Mouse (Mus musculus): Measurements from ENCODE around the gene Uvrag.

Uvrag gene

DNA sequence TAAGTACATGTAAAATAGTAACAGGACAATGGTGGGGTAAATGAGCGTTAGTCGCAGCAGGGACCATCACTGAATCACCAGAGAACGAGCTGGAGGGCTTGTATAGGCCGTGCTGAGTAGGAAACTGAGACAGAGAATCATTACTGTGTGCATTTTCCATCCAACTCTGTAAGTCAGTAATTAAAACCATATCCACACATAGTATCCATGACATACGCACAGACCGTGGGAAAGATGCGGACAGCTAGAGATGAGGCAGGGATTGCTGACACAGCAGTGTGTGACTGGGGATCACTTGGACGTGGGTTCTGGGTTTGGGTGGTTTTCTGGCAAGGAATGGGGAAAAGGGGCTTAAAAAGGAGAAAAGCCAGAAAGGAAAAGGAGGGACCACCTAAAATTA, 81.0 kb downstream of the Uvrag start:
- DNase-seq (ENCODE audit: low read depth): no peak

- peak; percentile 63 for DNase-seq (ENCODE audit: low read depth)
Observed at GRCm38 (mm10) chr7:99057053-99057630, 83.8 kb downstream of the Uvrag start.

GRCm38 (mm10) chr7:99053626-99054025, 87.3 kb downstream of the Uvrag start:
- no peak for DNase-seq (ENCODE audit: low read depth)

GRCm38 (mm10) chr7:99052471-99053241, 88.3 kb downstream of the Uvrag start:
- no peak for DNase-seq (ENCODE audit: low read depth)

DNA sequence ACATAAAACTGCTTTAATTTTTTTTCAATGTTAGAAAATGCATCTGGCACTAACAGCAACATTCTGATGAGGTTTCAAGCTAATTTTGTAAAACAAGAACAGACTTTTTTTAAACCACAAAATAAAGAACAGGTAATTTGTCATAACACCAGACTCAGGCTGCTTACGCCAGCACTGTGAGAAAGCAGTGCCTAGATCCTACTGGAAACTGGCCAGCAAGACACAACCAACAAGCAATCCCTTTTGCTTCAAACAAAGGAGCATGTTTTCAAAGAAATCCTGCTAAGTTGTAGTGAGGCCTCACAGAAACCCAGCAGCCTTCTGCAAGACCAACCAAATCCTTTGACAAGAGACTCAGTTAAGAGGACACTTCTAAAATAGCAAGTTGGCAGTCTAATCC, 90.1 kb downstream of the Uvrag start:
- no peak for DNase-seq (ENCODE audit: low read depth)

GRCm38 (mm10) chr7:99049897-99050296, 91.0 kb downstream of the Uvrag start:
- no peak for DNase-seq (ENCODE audit: low read depth)

- peak; percentile 41 for DNase-seq (ENCODE audit: low read depth)
Observed at GRCm38 (mm10) chr7:99046545-99047206, 94.3 kb downstream of the Uvrag start.

DNA sequence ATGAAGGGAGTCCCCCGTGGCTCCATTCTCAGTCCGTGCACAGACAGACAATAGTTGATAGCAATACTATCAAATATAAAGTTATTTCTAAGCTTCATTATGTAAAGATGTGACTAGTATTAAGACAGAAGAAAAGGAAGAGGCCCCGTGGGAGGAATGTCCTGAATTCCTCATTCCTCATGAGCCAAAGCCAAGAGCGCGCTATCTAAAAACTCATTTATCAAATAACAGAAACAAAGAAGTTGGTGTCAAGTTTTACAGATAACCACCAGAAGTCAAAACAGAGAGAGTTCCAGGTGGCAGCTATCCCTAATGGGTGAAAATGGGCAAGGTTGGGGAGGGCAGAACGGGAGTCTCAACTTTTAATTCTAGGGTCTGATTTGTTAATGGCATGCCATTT, 95.4 kb downstream of the Uvrag start:
- DNase-seq (ENCODE audit: low read depth): no peak

DNA sequence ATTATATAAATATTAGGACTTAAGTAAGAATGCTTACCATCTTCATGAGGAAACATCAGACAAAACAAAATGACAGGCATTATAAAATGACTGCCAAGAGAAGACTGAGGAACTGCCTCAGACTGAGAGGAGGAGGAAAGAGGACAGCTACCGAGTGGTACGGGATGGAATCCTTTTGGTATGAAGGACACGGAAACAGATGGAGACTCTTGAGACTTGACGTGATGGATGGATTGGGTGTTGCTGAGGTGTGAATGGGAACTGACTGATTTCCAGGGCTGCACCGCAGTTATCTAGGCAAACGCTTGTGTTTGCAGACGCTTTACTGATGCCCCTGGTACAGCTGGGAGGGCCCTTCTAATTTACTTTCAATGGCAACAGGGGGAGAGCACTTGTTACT, 97.0 kb downstream of the Uvrag start:
- DNase-seq (ENCODE audit: low read depth): no peak

GRCm38 (mm10) chr7:99043322-99043721, 97.6 kb downstream of the Uvrag start:
- no peak for DNase-seq (ENCODE audit: low read depth)

GRCm38 (mm10) chr7:99041818-99042217, 99.1 kb downstream of the Uvrag start:
- DNase-seq (ENCODE audit: low read depth): no peak

GRCm38 (mm10) chr7:99039912-99040311, 101.0 kb downstream of the Uvrag start:
- no peak for DNase-seq (ENCODE audit: low read depth)

DNA sequence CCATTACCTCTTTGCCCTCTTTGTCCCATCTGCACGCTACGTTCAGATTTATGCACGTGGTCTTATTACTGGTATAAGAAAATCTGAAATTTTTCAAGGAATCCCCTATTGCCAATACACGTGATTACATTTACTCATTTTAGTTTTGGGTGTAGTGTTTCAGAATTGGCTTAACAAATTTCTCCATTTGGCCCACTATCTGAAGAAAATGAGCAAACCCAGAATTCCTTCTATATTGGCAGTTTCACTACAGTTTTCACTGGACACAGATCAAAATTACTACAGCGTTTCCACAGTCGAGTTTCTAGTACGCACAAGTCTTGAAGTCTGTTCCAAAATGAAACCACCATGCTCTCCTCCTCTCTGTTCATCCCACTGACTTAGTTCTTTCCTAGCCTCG, 104.7 kb downstream of the Uvrag start:
- no peak for DNase-seq (ENCODE audit: low read depth)

- DNase-seq (ENCODE audit: low read depth): no peak
Observed at GRCm38 (mm10) chr7:99034909-99035308, 106.0 kb downstream of the Uvrag start.

DNA sequence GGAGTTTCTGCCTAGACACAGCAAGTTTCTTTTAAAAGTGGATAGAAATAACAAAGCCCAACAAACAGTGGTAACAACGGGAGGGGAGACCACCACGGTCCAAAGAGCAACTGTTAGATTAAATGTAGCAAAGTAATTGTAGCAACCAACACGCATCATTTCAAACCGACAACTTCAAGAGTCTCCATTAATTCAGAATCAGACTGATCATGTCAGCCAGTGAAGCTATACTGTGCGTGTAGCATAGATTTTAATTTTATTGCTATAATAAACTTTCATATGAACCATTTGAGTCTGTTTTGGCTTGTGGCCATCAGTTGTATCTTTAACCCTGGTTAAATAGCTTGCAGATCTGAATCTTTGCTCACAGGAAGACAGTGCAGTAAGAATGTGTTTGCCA, 107.1 kb downstream of the Uvrag start:
- no peak for DNase-seq (ENCODE audit: low read depth)

DNA sequence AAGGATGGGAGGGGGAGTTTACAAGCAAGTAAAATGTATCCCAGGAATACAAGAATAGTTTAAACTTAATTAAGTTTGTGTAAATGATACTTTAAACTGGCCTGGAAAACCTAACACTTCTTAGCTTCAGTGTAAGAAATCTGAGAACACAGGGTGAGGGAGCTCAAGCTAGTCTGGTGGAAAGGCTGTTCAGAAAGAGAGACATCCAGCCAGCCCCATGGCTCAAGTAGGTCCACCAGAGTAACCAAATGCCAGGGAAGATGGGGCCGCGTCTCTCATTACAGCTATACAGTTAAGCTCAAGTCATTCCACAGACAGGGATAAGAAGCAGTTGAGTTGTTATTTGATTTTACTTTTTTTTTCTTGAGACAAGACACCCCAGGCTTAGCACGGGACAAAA, 107.6 kb downstream of the Uvrag start:
- DNase-seq (ENCODE audit: low read depth): no peak

DNA sequence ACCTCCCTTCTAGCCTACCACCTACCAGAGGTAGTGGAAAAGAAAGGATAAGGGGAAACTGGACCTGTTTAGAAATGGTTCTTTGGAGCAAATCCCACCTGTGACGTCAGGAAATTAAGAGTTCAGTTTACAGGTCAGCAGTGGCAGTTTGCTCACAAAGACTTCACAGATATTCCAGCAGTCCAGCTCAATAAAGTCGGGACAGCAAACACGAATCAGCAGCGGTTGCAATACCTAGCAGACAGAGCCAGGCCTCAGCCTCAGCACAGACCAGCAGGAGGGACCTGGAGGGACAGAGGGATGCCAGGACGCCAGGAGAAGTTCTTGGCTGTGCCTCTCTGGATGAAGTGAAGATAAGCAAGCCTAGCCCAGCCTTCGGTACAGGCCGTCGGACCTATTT, 108.9 kb downstream of the Uvrag start:
- no peak for DNase-seq (ENCODE audit: low read depth)

DNA sequence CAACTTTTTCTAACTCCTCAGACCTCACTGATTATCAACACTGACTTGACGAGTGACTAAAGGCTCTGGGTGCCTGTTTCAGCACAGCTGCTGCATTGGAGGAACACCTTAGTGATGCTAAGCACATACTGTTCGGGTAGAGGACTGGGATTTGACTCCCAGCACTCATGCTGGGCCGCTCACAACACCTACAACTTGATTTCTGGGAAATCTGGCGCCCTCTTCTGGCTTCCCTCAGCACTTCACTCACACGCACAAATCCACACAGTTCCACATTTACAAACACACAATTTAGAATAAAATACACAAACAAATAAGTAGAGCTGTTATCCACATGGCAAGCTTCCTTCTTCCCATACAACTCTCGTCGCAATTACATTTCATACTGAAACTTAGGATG, 112.8 kb downstream of the Uvrag start:
- no peak for DNase-seq (ENCODE audit: low read depth)

- no peak for DNase-seq (ENCODE audit: low read depth)
Observed at GRCm38 (mm10) chr7:99027185-99027584, 113.8 kb downstream of the Uvrag start.

GRCm38 (mm10) chr7:99025989-99026388, 115.0 kb downstream of the Uvrag start:
- DNase-seq (ENCODE audit: low read depth): no peak

DNA sequence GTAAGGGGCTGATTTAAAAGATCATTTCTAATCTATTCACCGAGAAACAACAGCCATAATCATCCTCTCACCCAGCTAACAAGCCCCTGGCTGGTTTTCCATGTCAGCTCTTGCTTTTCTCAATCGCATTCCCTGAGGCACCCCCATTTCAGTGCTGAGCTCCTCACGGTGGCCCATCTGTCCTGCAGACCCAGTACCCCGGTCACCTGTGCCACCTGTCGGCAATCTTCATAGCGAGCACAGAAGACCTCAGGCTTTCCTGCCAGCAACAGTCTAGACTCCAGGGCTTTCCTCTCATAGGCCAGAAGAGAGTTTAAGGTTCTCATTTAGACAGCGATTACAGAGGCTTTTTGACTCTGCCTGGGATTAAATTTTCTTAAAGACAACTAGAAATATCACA, 115.7 kb downstream of the Uvrag start:
- no peak for DNase-seq (ENCODE audit: low read depth)

GRCm38 (mm10) chr7:99024791-99025190, 116.2 kb downstream of the Uvrag start:
- DNase-seq (ENCODE audit: low read depth): no peak

DNA sequence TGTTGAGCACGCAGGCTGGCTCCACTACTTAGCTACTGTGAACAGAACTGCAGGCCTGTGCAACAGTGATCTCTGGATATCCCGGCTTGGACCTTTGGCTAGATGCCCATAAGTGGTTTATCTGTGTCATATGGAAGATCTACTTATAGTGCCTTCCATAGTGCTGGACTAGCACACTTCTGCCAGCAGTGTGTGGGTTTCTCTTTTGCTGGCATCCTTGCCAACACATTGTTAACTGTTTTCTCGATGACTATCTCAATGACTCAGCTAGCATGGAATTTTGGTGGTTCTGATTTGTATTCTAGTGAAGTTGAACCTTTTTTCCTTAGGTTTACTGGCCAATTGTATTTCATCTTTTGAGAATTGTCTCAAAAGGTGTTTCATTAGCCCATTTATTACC, 117.0 kb downstream of the Uvrag start:
- DNase-seq (ENCODE audit: low read depth): no peak
